Comparison of ENCODE assay signal across 12 mouse cellular contexts in the genomic region with DNA sequence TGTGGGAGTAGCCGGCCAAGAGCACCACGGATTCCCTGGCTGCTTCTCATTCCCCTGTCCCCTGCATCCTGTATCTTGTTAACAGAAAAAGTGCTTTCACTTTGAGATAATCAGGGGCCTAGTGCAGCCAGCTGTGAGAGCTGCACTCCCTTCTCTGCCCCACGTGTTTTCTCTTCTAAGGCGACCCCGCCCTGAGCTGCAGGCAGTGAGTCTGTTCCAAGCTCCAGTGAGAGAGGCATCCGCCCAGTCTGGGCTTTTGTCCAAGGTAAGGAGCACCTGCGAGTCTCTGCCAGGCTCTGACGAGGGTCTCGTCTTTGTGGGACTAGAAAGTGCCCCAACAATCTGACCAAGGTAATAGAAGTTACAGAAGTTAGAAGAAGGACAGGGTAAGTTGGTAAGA.
DNase-seq lines count a peak whose midpoint lies in the region; ATAC-seq and TF ChIP-seq lines count a peak whose summit lies in the region.
"Had no signal": no experiment of that assay in that cellular context is flagged by ENCODE, and none has a peak within 500 bp of the region (broad histone marks: within the 10 kb centered on the region; RNA-seq: fewer than 3 reads in every experiment).

No protein-coding gene starts in this region.

- DNase-seq in heart, adult 18-20 months, result peak; percentile 53 to 66
- DNase-seq in MEL (ENCODE audit: low read depth, low spot score), result peak; percentile 39
- DNase-seq in gastrocnemius, postnatal 14 days, result peak; percentile 24
- peak; percentile 35 to 58 for DNase-seq in kidney, postnatal 4 days
- DNase-seq in right cerebral cortex, postnatal 4 days, result no peak

- no peaks in the 10 kb centered on the region for H3K79me2 ChIP-seq in MEL (ENCODE audit: control insufficient read depth, insufficient read depth, low read length, poor library complexity)

- H3K9ac ChIP-seq in heart, embryonic 11.5 days (ENCODE audit: low read depth, low read length), result no peak overlapping the region
- H3K9ac ChIP-seq in MEL (ENCODE audit: control insufficient read depth, low read depth, low read length, poor library complexity, severe bottlenecking), result no peak overlapping the region
- no peak overlapping the region for H3K9ac ChIP-seq in forebrain, embryonic 15.5 days (replicated peaks)
- H3K9ac ChIP-seq: embryonic facial prominence, embryonic 15.5 days; heart, embryonic 13.5 days; liver, embryonic 12.5 days had no signal

- no peak for ATAC-seq in heart, embryonic 11.5 days (replicated peaks; ENCODE audit: insufficient number of reproducible peaks, low FRiP score, low TSS enrichment)
- no peak for ATAC-seq in forebrain, embryonic 15.5 days (replicated peaks)
- ATAC-seq in erythroblast, adult 5-6 weeks (replicated peaks; ENCODE audit: low FRiP score, poor library complexity, severe bottlenecking), result no peak
- ATAC-seq: liver, embryonic 12.5 days had no signal

- H3K36me3 ChIP-seq in heart, embryonic 11.5 days (ENCODE audit: control insufficient read depth, insufficient read depth, low read length), result no peaks in the 10 kb centered on the region
- H3K36me3 ChIP-seq in MEL (ENCODE audit: control insufficient read depth in 1 of 2, insufficient read depth in 2 of 2, low read length in 2 of 2), result no peaks in the 10 kb centered on the region
- H3K36me3 ChIP-seq in forebrain, embryonic 15.5 days, result no peaks in the 10 kb centered on the region
- H3K36me3 ChIP-seq: embryonic facial prominence, embryonic 15.5 days; heart, embryonic 13.5 days; liver, embryonic 12.5 days had no signal

- no peak for TF ChIP-seq POLR2A in MEL (IDR thresholded peaks at IDR 0.05; ENCODE audit: control insufficient read depth in 1 of 2, insufficient read depth in 1 of 2, low read depth in 1 of 2, low read length in 2 of 2, poor library complexity in 1 of 2)

- H3K27ac ChIP-seq in heart, embryonic 11.5 days (ENCODE audit: low read depth, low read length), result no peak overlapping the region
- H3K27ac ChIP-seq in MEL (ENCODE audit: control insufficient read depth, low read depth, low read length), result no peak overlapping the region
- H3K27ac ChIP-seq in forebrain, embryonic 15.5 days (replicated peaks), result no peak overlapping the region
- H3K27ac ChIP-seq: embryonic facial prominence, embryonic 15.5 days; heart, embryonic 13.5 days; layer of hippocampus, adult 2 months; liver, embryonic 12.5 days had no signal

- no peaks in the 10 kb centered on the region for H3K27me3 ChIP-seq in heart, embryonic 11.5 days (ENCODE audit: control insufficient read depth, insufficient read depth, low read length)
- H3K27me3 ChIP-seq in MEL (ENCODE audit: control insufficient read depth in 1 of 2, insufficient read depth in 2 of 2, low read length in 2 of 2), result no peaks in the 10 kb centered on the region
- H3K27me3 ChIP-seq in forebrain, embryonic 15.5 days, result no peaks in the 10 kb centered on the region
- H3K27me3 ChIP-seq: embryonic facial prominence, embryonic 15.5 days; heart, embryonic 13.5 days; liver, embryonic 12.5 days had no signal

- TF ChIP-seq RAD21 in MEL (IDR thresholded peaks at IDR 0.05; ENCODE audit: low read depth, low read length), result no peak

- no peaks in the 10 kb centered on the region for H3K4me1 ChIP-seq in heart, embryonic 11.5 days (ENCODE audit: control insufficient read depth, insufficient read depth, low read length)
- peaks cover 0 to 4% of the 10 kb centered on the region in 2 experiments; a peak in 1 of 4 replicates for H3K4me1 ChIP-seq in MEL (ENCODE audit: control insufficient read depth in 1 of 2, insufficient read depth in 2 of 2, low read length in 2 of 2)
- H3K4me1 ChIP-seq in forebrain, embryonic 15.5 days, result no peaks in the 10 kb centered on the region
- H3K4me1 ChIP-seq: embryonic facial prominence, embryonic 15.5 days; liver, embryonic 12.5 days had no signal

- intact Hi-C loops in gastrocnemius, postnatal 14 days (cut with DNase I; ENCODE audit: low total_unique reads), result no loop called here

- TF ChIP-seq CTCF in MEL (IDR thresholded peaks at IDR 0.05 in 2 of 3, conservative IDR thresholded peaks at IDR 0.05 in 1 of 3; ENCODE audit: control insufficient read depth in 1 of 3, insufficient read depth in 1 of 3, low read depth in 2 of 3, low read length in 3 of 3, poor library complexity in 1 of 3, severe bottlenecking in 1 of 3), result no peak

- H3K4me2 ChIP-seq in heart, embryonic 11.5 days, result no peak overlapping the region
- no peak overlapping the region for H3K4me2 ChIP-seq in forebrain, embryonic 15.5 days (replicated peaks)
- H3K4me2 ChIP-seq: embryonic facial prominence, embryonic 15.5 days; heart, embryonic 13.5 days; liver, embryonic 12.5 days had no signal

- H3K9me3 ChIP-seq in heart, embryonic 11.5 days (replicated peaks; ENCODE audit: control insufficient read depth, low read length), result no peaks in the 10 kb centered on the region
- H3K9me3 ChIP-seq in MEL (replicated peaks; ENCODE audit: insufficient read depth, low read length), result no peaks in the 10 kb centered on the region
- no peaks in the 10 kb centered on the region for H3K9me3 ChIP-seq in forebrain, embryonic 15.5 days
- H3K9me3 ChIP-seq: embryonic facial prominence, embryonic 15.5 days; heart, embryonic 13.5 days; liver, embryonic 12.5 days had no signal

- WGBS in heart, embryonic 11.5 days (ENCODE audit: insufficient replicate concordance), result 55% methylated on average over 9 of the region's 9 CpGs
- 42% methylated on average over 9 of the region's 9 CpGs for WGBS in forebrain, embryonic 15.5 days

- H3K4me3 ChIP-seq in heart, embryonic 11.5 days (ENCODE audit: low read depth, low read length), result no peak overlapping the region
- no peak overlapping the region; a peak in 1 of 4 replicates for H3K4me3 ChIP-seq in MEL (ENCODE audit: control insufficient read depth in 1 of 2, insufficient read depth in 1 of 2, low read depth in 2 of 2, low read length in 2 of 2)
- H3K4me3 ChIP-seq in forebrain, embryonic 15.5 days, result no peak overlapping the region
- H3K4me3 ChIP-seq: embryonic facial prominence, embryonic 15.5 days; heart, embryonic 13.5 days; layer of hippocampus, adult 2 months; liver, embryonic 12.5 days had no signal

- TF ChIP-seq EP300 in MEL (IDR thresholded peaks at IDR 0.05; ENCODE audit: low read depth in 1 of 2, low read length in 2 of 2), result no peak

TF ChIP-seq in MEL, 35 proteins besides CTCF, POLR2A, EP300 and RAD21:
- no peak for TF ChIP-seq MEF2A (IDR thresholded peaks at IDR 0.05; ENCODE audit: extremely low read depth, insufficient replicate concordance, low read depth, low read length, poor library complexity, severe bottlenecking)
- no peak for TF ChIP-seq TCF12 (IDR thresholded peaks at IDR 0.05; ENCODE audit: low read depth, low read length)
- no peak for TF ChIP-seq SIN3A (IDR thresholded peaks at IDR 0.05; ENCODE audit: low read length)
- TF ChIP-seq NELFE (IDR thresholded peaks at IDR 0.05; ENCODE audit: low read depth, low read length), result no peak
- no peak for TF ChIP-seq ZNF384 (IDR thresholded peaks at IDR 0.05; ENCODE audit: low read depth, low read length)
- TF ChIP-seq MAZ (IDR thresholded peaks at IDR 0.05; ENCODE audit: low read depth, low read length), result no peak
- no peak for TF ChIP-seq CHD2 (IDR thresholded peaks at IDR 0.05; ENCODE audit: low read length)
- TF ChIP-seq MYB (IDR thresholded peaks at IDR 0.05; ENCODE audit: low read depth, low read length), result no peak
- no peak for TF ChIP-seq MAFK (IDR thresholded peaks at IDR 0.05; ENCODE audit: borderline replicate concordance, low read depth, low read length)
- no peak for TF ChIP-seq E2F4 (IDR thresholded peaks at IDR 0.05; ENCODE audit: borderline replicate concordance, low read depth, low read length)
- TF ChIP-seq USF2 (IDR thresholded peaks at IDR 0.05; ENCODE audit: borderline replicate concordance in 1 of 2, insufficient read depth in 1 of 2, low read depth in 1 of 2, low read length in 2 of 2), result no peak
- TF ChIP-seq ZC3H11A (IDR thresholded peaks at IDR 0.05; ENCODE audit: low read depth, low read length), result no peak
- no peak for TF ChIP-seq JUND (IDR thresholded peaks at IDR 0.05; ENCODE audit: low read depth, low read length)
- TF ChIP-seq UBTF (IDR thresholded peaks at IDR 0.05; ENCODE audit: borderline replicate concordance, insufficient read depth, low read depth, low read length), result no peak
- TF ChIP-seq GATA1 (IDR thresholded peaks at IDR 0.05; ENCODE audit: low read depth, low read length), result no peak
- no peak for TF ChIP-seq RCOR1 (IDR thresholded peaks at IDR 0.05; ENCODE audit: low read depth, low read length)
- TF ChIP-seq NRF1 (IDR thresholded peaks at IDR 0.05; ENCODE audit: insufficient read depth, low read depth, low read length, poor library complexity, severe bottlenecking), result no peak
- no peak for TF ChIP-seq POLR2AphosphoS5 (IDR thresholded peaks at IDR 0.05; ENCODE audit: borderline replicate concordance, low read depth, low read length)
- no peak for TF ChIP-seq ZMIZ1 (IDR thresholded peaks at IDR 0.05; ENCODE audit: low read depth, low read length)
